Mouse (Mus musculus): Measurements from ENCODE around the gene Gm20479. TPM values are rescaled to one million over a fixed set of nuclear protein-coding genes. Genes with fewer than 3 reads are reported as not detected.

Gene Gm20479
- total RNA-seq (2021): 1.8 TPM in 2 replicates
- long read RNA-seq, experiment 1: 0 reads
- long read RNA-seq, experiment 2: 0 reads

DNA sequence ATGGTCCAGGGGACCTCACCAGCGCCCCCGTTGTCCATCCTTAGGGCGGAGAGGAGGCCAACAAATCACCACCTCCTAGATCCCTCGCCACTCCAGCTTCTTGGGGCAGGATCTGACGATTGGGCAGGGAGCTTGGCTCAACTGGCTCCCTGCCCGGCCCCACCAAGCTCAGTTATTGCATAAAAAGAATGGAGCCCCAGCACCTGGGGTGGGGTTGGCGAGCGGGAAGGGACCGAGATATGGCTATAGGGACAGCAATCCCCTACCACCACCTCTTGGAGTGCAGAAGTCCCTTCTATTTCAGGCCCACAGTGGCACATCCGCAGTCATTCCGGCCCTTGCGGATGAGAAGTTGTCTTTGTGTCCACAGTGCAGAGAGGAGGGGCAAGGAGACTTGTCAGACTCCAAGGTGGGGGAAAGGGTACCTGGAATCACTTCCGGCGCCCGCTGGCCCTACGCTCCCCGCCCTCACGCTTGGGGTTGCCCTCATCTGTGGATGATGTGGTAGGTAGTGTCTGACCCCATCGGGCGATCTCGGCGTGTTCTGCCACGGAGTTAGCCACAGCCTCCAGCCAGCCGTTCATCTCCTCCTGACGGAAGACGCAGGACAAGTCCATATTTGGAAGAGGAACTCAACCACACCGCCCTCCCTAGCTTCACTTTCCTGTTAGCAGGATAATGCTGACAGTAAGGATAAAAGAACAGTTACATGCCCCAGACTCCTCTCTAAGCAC lies at the start of gene Gm20479:
Gm20479 (minus strand) TSS at position 559 of the 734 bp plus-strand sequence.
- DNase-seq: peak; percentile 26

DNA sequence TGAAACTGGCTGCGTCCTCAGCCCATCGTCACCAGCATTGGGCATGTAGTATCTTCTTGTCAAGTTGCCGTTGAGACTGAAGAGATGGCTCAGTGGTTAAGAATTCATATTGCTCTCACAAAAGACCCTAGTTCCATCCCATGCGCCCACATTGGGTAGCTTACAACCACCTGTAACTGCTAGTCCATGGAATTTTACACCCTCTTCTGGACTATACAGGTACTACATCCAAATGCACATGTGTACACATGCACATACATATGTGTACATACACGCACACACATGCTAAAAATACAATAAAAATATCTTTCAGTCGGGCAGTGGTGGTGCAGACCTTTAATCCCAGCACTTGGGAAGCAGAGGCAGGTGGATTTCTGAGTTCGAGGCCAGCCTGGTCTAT lies 49.3 kb upstream of the Gm20479 start:
- DNase-seq: no peak

DNA sequence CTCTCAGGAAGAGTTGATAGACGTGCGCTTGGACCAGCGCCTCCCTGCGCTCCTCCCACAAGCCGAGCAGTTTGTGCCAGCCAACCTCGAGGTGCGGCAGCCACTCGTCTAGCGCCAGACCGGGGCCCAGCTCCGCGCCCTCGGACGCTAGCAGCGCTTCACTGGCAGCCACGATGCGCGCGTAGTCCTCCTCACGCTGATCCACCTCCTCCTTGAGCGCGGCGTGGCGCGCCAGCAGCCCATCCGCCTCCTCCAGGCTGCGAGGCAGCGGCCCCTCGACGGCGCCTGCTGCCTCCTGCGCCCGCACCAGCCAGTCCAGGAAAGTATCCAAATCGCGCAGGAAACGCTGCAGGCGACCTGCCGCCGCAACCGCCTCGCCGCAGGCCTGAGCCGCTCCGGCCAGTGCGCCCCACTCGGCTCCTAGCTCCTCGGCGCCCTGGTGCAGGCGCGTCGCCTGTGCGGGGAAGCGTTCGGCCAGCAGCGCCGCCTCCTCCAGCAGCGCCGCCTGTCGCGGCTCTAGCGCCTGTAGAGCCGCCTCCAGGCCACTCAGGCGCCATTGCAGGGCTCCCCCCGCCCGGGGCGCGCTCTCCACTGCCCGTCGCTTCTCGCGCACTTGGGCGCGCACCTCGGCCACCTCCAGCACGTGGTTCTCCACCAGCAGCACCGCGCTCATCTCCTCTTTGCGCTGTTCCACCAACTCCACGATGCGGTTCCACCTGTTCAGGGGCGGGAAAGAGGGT lies 47.2 kb upstream of the Gm20479 start:
- DNase-seq: no peak

DNA sequence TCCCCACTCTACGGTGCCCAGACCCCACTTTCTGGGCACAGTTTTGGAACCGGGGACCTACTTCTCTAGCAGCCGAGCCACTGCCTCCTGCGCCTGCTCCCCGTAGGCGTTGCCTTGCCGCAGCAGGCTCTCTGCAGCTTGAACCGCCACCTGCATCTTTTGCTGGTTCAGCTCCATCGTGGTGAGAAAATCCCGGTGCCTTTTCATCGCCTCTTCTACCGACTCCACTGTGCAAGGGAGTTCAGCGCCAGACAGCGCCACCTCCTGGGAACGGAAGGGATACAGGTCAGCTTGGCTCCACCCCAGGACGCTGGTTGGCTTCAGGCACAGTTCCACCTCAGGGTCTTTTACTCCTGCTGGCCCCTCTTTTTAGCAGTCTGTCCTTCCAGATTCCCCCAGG lies 45.5 kb upstream of the Gm20479 start:
- peak; percentile 85 for DNase-seq

DNA sequence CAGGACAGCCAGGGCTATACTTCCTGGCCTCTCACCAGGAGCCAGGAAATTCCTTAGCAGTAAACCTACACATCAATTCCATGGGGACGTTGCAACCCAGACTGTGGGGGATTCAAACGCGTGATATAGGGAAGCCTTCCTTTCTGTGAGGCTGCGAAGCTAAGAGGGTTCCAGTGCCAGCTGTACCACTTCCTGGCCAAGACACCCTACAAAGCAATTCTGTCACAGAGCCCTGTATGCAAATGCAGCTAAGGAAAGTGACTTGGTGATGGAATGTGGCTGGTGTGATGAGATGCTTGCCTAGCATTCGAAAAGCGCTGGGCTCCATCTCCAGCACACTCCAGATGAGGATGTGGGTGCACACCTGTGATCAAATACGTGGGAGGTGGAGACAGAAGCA lies 43.3 kb upstream of the Gm20479 start:
- no peak for DNase-seq

DNA sequence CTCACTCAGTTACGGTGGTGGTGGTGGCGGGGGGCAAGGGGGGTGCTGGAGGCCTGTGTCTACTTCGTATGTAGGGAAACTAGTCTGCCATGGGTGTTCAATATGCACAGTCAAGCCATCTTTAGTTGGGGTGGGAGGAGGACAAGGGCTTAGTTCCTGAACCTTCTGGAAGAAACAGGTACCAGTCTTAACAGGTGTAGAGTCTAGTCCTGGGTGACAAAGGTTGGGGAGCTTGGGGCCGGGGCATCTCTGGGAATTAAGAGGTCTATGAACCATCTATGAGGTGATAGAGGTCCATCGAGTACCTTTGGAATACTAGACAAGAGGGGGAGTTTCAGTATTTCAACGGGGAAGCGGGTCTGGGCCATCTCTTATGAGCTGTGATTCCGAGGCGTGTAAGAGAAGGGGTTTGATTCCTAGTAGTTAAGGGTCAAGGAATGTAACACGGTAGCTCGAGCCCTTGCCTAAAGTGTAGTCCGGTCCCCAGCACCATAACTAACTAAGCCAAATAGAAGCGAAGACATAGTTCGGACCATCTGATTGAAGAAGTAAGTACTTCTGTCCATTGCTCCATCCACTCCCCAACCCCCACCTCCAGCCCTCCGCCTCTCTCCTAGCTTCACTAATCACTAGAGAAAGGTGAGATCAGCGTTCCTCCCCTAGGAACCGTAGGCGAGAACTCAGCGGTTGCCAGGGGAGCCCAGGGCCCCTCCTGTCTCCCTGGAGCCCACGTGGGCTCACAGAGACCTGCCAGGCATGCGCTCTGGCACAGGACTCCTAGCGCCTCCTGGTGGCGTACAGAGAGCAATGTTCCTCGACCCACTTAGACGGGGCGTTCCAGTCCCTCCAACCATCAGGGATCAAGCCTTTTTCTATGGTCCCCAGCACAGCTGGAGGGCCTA lies 40.1 kb upstream of the Gm20479 start:
- DNase-seq: peak; percentile 66

DNA sequence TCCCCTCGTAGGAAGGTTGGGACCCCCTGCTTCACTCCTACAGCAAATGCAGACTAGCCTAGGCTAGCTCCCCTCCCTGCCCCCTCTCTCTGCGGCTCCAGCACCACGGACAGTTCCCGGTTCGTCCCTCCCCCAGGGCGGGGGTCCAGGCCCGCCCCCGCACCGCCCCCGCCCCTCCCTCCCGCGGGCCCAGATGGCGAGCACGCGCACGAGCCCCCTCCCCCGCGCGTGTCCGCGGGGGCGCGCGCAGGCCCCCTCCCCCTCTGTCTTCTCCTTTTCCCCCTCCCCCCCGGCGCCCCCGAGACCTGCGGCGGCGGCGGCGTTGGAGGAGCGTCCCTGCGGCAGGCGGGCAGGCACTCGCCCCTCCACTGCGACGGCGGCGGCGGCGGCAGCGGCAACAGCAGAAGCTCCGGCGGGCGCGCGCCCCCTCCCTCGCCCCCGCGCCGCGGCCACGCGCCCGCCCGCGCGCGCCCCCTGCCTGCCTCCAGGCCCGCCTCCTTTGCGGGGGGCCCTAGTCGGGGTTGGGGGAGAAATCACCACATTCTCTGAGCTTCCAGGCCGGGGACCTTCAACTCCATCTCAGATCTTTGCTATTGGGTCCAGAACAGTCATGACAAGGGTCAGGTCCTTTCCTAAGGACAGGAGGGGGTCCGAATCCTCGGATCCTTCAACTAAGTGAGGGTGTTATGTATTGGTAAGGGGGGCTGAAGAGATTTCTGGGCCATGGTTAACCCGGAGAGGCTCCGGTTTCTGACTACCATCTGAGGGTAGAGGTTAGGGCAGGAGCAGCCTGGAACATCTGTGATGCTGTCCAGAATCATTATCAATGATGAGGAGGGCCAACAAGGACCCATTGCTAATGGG lies 39.2 kb upstream of the Gm20479 start:
- DNase-seq: peak; percentile 60

DNA sequence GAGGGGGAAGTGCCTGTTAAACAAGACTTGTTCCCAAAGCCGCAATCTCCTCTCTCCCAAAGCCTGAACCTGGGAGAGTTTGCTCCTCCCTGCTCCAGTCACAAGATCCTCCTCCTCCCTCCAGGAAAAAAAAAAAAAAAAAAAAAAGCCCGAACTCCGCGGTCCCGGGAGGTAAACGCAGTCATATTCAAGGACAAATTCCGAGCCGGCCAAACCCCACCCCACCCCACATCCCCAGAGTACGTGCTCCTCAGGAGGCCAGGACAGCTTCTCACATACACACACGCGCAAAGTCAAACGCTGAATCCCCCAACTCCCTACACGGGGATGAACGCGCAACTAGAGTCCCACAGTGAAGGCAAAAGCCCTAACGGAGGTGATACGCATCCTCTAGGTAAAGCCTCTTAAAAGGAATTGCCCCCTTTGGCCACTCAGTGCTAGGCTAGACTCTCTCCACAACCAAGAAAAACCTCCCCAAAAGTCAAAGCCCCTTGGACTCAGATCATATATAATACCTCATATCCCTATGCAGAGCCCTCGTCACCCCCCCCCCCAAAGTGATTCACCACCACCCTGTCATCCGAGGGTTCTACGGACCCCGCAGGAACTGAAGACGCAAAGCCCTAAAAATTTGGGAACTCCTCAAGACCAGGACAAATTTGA lies 38.4 kb upstream of the Gm20479 start:
- DNase-seq: no peak

DNA sequence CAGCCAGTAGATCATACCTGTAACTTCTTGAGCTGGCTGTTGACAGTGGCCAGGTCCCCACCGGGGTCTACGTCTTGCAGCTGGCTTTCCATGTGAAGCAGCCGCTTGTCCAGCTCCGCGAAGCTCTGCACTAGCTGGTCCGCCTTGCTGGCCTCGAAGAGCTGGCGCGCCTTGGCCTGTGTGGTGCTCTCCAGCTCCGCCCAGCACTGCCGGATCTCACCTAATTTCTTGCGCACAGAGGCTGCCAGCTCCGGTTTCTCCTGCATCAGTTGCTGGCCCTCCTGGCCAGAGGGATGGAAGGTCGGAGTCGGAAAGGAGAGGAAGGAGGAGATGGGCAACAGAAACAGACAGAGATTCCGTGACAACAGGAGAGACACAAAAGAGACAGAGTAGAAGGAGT lies 34.2 kb upstream of the Gm20479 start:
- DNase-seq: no peak

DNA sequence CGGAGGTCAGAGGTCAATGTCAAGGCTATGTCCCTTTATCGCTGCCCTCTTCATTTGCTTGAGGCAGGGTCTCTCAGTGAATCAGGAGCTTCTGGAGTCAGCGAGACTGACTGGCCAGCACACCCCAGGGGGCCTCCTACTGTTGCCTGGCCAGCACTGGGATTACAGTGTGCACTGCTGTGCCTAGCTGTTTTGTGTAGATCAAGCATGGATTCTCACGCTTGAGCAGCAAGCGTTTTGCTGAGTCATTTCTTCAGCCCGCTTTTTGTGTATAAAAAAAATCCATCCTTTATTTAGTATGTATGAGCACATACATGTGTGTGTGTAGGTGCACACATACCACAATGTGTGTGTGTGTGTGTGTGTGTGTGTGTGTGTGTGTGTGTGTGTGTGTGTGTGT lies 32.0 kb upstream of the Gm20479 start:
- no peak for DNase-seq

DNA sequence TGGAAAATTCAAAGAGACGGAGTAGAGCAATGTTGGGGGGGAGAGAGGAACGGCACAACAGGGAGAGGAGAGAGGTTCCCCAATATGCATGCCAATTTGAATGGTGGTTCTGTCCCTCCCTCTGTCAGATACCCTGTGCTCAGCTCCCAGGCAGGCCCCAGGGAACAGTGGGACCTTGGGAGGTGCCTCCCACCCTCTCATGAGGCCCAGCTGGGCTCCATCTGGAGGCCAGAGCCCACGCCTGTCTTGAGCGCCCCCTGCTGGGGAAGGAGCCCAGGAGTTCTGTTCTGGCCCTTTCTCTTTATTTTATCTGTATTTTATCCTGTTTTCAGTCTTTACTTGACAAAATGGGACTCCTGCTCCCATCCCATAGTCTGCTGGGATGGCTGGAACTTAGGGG lies 27.5 kb upstream of the Gm20479 start:
- DNase-seq: peak; percentile 85

DNA sequence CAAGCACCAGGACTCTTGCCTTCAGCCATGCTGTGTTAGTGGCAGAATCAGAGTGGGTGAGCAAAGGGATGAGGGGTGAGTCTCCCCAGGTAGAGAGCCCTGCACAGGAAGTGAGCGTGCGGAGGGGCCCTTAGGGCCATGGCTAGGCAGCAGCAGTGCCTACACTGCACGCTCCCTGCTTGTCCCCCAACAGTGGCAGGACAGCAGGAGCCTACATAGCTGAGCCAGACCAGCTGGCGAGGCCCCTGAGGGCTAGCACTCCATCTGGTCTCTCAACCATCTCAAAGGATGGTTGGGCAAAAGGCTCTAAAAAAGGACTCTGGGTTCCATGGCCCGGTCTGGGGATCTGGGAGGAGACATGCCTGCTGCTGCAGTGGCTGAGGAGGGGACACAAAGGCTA lies 26.9 kb upstream of the Gm20479 start:
- no peak for DNase-seq

DNA sequence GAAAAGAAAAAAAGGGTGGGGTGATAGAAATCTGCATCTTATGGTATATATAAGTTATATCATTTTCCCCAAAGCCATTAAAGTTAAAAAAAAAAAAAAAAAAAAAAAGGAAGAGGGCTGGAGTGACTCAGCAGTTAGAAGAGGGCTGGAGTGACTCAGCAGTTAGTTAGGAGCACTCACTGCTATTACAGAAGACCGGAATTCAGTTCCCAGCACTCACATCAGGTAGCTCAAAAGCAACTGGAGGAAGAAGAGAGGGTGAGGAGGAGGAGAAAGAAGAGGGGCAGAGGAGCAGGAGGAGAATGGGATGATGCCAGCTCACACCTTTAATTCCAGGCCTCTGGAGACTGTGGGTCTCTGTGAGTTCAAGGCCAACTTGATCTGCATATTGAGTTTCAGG lies 26.0 kb upstream of the Gm20479 start:
- no peak for DNase-seq

DNA sequence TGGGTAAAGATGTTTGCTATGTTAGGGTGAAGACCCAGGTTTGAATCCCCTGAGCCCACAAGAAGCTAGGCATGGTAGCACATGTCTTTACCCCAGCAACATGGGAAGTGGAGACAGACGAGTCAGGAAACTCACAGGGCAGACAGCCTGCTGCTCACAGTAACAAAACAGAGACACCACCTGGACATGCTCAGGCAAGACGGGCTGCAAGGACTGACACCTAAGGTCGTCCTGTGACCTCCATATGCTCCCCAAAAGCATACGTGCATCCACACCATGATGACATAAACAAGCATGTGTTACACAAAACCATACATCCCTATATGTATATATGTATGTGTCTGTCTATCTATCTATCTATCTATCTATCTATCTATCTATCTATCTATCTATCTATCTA lies 24.3 kb upstream of the Gm20479 start:
- DNase-seq: no peak

DNA sequence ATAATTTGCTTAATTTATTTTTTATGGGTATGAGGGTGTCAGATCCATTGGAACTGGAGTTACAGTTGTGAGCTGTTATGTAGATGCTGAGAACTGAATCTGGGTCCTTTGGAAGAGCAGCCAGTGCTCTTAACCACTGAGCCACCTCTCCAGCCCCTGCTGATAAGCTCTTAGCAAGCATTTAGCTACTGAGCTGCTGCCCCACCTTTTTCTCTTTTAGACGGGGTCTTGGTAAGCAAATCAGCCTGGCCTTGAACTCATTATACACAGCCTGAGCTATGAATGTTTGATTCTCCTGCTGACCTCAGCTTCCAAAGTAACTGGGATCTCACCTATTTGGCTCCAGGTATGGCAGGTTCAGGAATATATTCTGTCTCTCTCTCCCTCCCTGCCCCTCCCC lies 23.8 kb upstream of the Gm20479 start:
- DNase-seq: no peak

DNA sequence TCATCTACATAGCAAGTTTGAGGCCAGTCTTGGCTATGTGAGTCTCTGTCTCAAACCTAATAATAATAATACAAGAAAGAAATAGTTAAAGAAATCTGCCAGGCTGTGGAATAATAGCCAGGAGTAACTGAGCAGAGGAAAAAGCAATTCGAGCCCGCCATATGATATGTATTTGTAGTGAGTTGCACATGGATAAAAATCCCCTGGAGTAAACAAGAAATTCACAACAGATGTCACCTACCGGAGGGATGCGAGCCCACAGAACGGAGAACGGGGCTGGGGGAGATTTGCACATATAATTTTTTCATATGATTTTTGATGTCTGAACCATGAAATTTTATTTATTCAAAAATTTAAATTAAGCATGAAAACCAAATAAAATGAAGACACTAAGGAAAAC lies 22.6 kb upstream of the Gm20479 start:
- DNase-seq: no peak

DNA sequence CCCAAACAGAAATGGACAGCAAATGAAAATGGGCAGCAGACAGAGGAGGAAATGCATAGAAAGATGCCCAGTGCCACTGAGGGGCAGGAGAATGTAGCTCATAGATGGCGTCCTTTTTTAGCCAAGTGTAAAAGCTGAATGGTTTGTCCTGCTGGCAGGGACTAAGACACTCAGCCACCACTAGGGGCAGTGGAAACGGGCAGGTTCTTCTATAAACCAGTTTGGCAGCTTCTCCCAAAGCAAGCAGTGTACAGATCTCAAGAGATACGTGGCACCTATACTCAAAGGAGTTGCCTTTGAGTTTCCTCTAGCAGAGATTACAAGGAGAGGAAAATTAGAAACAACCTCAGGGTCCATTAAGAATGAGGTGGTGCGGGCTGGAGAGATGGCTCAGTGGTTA lies 21.2 kb upstream of the Gm20479 start:
- peak; percentile 45 for DNase-seq

DNA sequence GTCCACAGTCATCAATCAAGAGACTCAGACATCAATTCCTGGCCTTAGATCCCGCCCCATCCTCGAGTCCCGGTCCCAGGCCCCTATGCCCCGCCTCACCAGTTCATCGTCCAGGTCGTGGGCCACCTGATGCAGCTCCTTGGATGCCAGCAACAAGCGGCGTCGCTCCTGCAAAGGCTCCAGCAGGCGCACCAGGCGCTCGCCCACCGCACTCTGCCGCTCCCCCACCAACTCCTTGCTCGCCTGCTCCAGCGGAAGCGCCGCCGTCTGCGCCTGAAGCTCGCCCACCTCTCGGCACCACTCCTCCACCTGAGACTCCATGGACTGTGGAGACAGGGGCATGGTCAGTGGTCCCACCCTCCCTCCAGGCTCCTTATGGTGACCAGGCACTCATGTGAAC lies 18.1 kb upstream of the Gm20479 start:
- DNase-seq: no peak

DNA sequence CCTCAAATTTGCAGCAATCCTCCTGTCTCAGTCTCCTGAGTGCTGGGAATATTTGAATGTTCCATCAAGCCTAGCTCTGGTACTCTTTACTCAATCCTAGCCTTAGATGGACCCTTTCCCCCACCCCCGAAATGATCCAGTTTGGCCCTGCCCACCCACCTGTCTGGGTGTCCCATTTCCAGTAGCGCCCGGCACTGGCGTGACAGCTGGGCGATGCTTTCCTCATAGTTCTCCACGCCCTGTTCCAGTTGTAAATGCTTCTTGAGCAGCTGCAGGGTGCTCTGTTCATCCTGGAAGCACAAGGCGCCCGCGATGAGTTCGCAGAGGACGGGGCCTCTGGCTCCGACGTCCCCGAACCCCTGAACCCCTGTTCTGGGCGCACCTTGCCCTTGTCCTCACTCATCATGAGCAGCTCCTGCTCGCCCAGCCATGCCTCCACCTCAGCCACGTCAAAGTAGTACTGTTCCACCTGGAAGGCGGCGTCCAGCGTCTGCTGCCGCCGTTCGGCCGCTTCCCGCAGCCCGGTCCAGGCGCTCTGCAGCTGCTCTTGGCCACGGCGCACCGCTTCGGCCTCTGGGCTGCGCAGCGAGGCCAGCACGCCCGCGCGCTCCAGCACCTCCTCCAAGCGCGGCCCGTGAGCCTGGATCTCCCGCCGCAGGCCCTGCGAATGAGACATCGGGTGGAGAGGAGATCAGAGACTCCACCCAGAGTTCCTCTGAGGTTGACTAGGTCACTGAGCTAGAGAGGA lies 14.7 kb upstream of the Gm20479 start:
- DNase-seq: no peak

DNA sequence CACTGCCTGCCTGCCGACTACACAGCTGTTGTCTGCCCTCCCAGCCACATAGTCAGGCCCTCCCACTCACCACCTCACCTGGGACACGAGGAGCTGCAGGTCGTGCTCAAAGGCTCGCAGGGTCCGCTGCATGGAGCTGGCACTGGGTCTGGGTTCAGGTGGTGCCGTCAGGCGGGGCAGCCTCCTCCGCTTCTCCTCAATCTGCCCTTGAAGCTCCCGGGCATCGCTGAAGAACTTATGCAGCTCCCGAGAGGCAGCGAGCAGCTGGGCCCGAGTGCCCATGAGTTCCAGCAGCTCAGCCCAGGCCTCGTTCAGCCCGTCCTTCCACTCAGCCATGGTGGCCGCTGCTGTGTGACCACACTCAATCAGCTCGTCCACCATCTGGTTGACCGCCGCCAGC lies 11.9 kb upstream of the Gm20479 start:
- no peak for DNase-seq

DNA sequence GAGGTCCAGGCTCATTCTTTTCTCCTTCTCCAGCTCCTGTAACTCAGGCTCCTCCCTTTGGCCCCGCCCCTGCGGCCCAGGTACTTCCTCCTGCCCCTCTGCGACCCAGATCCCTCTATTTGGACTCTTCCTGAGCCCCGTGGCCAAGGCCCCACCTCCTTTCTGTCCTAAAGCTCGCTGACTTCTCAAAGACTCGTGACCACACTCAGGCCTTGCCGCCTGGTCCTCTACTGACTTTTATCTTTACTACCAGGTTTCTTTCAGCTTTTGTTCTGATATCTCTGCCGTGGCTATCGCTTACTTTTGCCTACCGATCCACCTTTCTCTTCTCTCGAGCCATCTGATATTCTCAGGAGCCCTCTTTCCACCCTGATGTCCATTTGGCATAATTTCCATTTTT lies 10.8 kb upstream of the Gm20479 start:
- DNase-seq: no peak
